Mouse (Mus musculus): ENCODE measurements at regions not wholly inside any gene's neighbourhood (a gene's known extent, or its start where the extent isn't known, plus 50 kb on each side); places are given as distances from the start of the nearest gene placed in this dataset.

GRCm38 (mm10) chr15:11757963-11758362, 149.1 kb downstream of the Npr3 start:
- TF ChIP-seq CTCF (conservative IDR thresholded peaks at IDR 0.05; ENCODE audit: low read length) (no peak), POU5F1 (IDR thresholded peaks at IDR 0.05; ENCODE audit: borderline replicate concordance, low read length) (no peak), NANOG (IDR thresholded peaks at IDR 0.05; ENCODE audit: borderline replicate concordance, low read length) (no peak)
